Mouse (Mus musculus): ENCODE measurements around the gene Cdca4. TPM values are rescaled to one million over a fixed set of nuclear protein-coding genes. Genes with fewer than 3 reads are reported as not detected.

Gene Cdca4
- polyA plus RNA-seq, 1 experiment from 2014 or later, result 86.0 TPM

DNA sequence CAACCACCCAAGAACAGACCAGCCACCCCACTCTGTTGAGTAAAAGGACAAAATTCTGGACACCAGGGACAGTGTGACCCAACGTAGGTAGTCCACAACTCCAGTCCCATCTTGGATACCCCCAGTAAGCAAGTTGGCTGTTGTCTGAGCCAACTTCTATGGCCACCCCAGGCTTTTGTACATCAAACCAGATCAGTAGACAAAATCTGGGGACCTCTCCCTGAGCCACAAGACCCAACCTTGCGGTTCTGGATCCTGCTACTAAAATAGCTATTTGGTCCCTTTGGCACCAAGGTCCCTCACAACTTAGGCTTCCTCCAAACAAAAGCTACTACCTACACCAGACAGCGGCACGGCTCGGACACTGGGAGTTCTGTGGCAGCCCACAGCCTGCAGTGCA lies 34.2 kb downstream of the Cdca4 start:
- Histone ChIP-seq H3K9ac (no peak overlapping the region), H3K4me3 (no peak overlapping the region), H3K4me1 (peaks cover 15% of the 10 kb centered on the region; the same call in 1 of the 2 replicates), H3K27me3 (replicated peaks) (peaks cover 51% of the 10 kb centered on the region), H3K36me3 (no peaks in the 10 kb centered on the region), H3K4me2 (no peak overlapping the region), H3K27ac (no peak overlapping the region), H3K9me3 (replicated peaks) (no peaks in the 10 kb centered on the region)
- WGBS (ENCODE audit: insufficient replicate concordance), result 65% methylated on average over 5 of the region's 5 CpGs
- no peak for ATAC-seq

DNA sequence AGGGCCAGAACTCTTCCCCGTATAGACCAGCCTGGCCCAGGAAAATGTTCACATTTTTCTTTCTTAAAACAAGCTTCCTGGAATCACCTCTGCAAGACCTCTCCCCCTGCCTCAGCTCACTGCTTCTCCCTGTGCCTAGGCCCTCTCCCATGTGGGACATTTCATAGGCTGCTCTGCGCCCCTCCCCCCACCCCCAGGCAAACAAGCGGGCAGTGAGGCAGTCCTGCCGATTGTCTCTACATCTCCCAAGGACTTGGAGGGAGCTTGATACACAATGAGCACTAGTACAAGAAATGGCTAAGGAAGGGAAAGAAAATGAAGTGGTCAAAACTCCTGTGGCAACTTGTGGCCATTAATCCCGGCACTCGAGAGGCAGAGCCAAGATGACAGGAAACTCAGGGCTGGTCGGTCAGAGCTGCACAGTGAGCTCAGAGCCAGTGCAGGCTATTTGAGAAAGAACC lies 34.8 kb downstream of the Cdca4 start:
- no peak for ATAC-seq
- 34% methylated on average over 7 of the region's 7 CpGs for WGBS (ENCODE audit: insufficient replicate concordance)
- H3K27ac ChIP-seq, result no peak overlapping the region

DNA sequence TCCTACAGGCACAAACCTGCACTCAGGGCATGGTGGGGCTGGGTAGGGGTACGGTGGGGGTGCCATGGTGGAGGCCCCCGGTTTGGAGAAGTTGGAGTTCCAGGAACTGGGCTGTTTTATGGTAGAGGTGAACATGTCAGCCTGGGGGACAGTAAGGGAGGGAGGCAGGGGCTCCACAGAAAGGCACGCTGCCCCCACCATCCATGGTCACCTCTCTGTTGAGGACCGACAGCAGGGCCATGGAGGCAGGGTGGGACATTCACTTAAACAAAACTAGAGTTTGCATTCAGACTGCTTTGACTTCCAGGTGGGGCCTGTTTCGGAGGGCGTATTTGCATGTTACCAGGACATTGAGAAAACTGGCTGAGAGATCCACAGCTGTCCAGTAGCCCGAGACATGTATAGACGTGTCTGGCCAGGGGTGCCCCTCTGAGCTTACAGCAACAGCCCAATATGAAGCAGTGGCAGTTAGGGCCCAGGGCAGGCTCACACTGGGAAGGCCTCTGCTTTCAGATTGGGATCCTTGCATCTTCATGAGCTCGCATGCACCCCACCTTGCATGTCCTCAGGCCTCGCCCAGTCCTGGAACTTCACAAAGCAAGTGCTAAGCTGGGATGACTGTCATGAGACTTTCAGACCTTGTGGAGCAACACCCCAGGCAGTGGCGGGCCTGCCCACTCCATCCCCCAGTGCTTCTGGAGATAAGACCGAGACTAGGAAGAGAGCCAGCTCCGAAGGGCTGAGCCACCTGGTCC lies 35.4 kb downstream of the Cdca4 start:
- ATAC-seq, result 0 out of 2 replicates have a peak, but pooled peaks have one; percentile 21
- Histone ChIP-seq H3K4me2 (no peak overlapping the region), H3K9ac (no peak overlapping the region), H3K36me3 (no peaks in the 10 kb centered on the region), H3K27me3 (replicated peaks) (peaks cover 40% of the 10 kb centered on the region), H3K9me3 (replicated peaks) (no peaks in the 10 kb centered on the region), H3K27ac (no peak overlapping the region), H3K4me1 (peaks cover 15% of the 10 kb centered on the region; the same call in 1 of the 2 replicates), H3K4me3 (no peak overlapping the region)
- WGBS (ENCODE audit: insufficient replicate concordance), result 55% methylated on average over 13 of the region's 13 CpGs

More for the DNA sequence above, 34.8 kb downstream of the Cdca4 start:
- H3K9me3 ChIP-seq (replicated peaks), result no peaks in the 10 kb centered on the region
- no peaks in the 10 kb centered on the region for H3K36me3 ChIP-seq
- H3K4me3 ChIP-seq, result no peak overlapping the region
- H3K4me2 ChIP-seq, result no peak overlapping the region
- H3K27me3 ChIP-seq (replicated peaks), result peaks cover 46% of the 10 kb centered on the region
- H3K9ac ChIP-seq, result no peak overlapping the region
- peaks cover 15% of the 10 kb centered on the region; the same call in 1 of the 2 replicates for H3K4me1 ChIP-seq

DNA sequence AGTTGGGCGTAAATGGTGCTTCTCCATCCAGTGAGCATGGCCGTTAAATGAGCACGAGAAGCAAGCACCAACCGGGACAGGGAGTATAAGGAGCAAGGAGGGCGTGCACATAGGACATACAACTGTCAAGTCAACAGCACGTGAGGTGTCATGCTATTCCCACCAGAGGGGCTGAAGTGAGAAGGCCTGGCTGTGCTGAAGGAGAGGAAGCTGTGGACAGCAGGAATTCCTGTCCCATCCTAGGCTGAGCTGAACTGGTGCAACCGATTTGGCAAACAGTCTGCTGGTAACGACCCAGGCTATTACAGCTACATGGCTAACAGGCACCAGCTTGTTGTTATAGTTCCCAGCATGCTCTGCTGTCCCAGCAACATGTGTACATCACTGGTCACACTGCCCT lies 38.2 kb downstream of the Cdca4 start:
- H3K4me1 ChIP-seq, result 0 out of 2 replicates have a peak, but pooled peaks cover 15% of the 10 kb centered on the region
- no peak overlapping the region for H3K4me2 ChIP-seq
- peaks cover 12% of the 10 kb centered on the region for H3K27me3 ChIP-seq (replicated peaks)
- no peak for ATAC-seq
- no peaks in the 10 kb centered on the region for H3K36me3 ChIP-seq
- H3K4me3 ChIP-seq, result no peak overlapping the region
- no peak overlapping the region for H3K9ac ChIP-seq
- WGBS (ENCODE audit: insufficient replicate concordance), result 56% methylated on average over 8 of the region's 8 CpGs
- H3K9me3 ChIP-seq (replicated peaks), result no peaks in the 10 kb centered on the region
- H3K27ac ChIP-seq, result no peak overlapping the region

DNA sequence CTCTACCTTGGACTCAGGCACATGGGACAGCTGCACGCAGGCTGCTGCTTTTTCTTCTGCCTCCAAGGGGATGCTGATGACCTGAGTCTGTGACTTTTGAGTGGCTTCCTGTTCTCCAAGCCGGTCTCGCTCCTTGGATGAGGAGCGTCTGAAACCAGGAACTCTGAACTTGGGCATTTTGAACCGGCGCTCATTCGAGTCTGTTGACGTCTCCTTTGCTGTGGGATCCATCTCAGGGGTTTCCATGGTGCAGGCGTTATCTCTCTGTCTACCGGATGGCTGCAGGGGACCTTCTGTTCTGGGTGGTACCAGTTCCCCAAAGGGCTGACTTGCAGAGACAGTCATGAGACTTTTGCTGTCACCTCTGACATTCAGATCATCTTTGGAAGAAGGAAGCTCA lies 54.7 kb downstream of the Cdca4 start:
- Histone ChIP-seq H3K4me1 (no peaks in the 10 kb centered on the region), H3K27me3 (replicated peaks) (peaks cover 3% of the 10 kb centered on the region; the same call in 1 of the 2 replicates), H3K9ac (no peak overlapping the region), H3K36me3 (no peaks in the 10 kb centered on the region), H3K4me2 (no peak overlapping the region), H3K27ac (no peak overlapping the region), H3K4me3 (no peak overlapping the region), H3K9me3 (replicated peaks) (0 out of 2 replicates have a peak, but pooled peaks cover 2% of the 10 kb centered on the region)
- 71% methylated on average over 10 of the region's 10 CpGs for WGBS (ENCODE audit: insufficient replicate concordance)
- ATAC-seq, result no peak

DNA sequence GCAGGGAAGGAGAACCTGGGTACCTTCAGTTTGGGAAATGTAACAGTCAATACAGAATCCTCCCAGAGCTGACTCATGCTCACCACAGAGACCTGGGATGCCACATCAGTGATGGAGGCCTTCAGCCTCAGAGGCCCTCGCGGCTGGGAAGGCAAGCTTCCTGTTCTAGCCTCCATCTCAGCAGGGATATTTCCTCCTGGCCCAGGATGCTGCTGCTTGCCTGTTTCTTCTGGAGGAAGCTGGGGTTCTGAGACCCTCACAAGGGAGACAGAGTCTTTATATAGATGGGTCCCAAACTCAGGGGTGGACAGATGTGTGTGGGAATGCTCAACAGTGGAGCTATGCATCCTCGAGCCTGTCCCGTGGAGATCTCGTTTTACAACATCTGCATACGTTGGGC lies 55.2 kb downstream of the Cdca4 start:
- H3K9me3 ChIP-seq (replicated peaks), result 0 out of 2 replicates have a peak, but pooled peaks cover 2% of the 10 kb centered on the region
- H3K36me3 ChIP-seq, result no peaks in the 10 kb centered on the region
- H3K27ac ChIP-seq, result no peak overlapping the region
- no peak overlapping the region for H3K4me3 ChIP-seq
- H3K4me1 ChIP-seq, result no peaks in the 10 kb centered on the region
- H3K27me3 ChIP-seq (replicated peaks), result peaks cover 3% of the 10 kb centered on the region; the same call in 1 of the 2 replicates
- H3K4me2 ChIP-seq, result no peak overlapping the region
- WGBS (ENCODE audit: insufficient replicate concordance), result 43% methylated on average over 6 of the region's 6 CpGs
- ATAC-seq, result no peak
- no peak overlapping the region for H3K9ac ChIP-seq

DNA sequence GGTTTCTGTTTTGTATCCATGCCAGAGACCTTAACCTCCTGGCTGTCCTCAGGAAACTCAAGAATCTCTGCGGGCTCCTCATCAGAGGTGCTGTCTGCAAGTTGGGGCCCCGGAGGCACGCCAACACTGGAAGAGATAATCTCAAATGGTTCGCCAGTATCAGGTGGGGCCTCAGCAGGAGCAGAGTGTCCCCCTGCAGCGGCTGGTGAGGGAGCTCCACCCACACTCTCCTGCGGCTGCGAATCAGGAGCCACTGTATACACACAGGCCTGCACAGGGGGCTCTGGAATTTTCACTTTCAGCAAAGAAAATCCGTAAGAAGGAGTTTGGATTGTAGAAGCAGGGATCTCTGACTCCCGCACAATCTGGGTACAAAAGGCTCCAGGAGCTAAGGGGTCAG lies 55.9 kb downstream of the Cdca4 start:
- H3K36me3 ChIP-seq, result no peaks in the 10 kb centered on the region
- H3K27me3 ChIP-seq (replicated peaks), result peaks cover 3% of the 10 kb centered on the region; the same call in 1 of the 2 replicates
- no peak overlapping the region for H3K4me2 ChIP-seq

DNA sequence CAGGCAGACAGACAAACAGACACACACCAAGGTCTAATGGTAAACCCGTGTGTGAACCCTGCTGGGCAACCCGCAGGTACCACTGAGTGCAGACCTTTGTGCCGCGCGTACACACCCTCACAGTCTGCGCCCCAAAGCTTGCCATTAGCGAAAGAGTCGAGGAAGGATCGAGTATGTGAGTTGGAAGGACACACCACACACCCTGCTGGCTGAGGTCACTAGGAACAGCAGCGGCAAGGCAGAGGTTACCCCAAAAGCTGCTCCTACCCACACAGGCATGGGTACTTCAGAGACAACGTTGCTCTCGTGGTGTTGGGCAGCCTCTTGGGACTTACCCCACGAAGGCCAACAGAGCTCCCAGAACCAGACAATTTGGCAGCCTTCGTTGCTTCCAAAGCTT lies 56.9 kb downstream of the Cdca4 start:
- no peak overlapping the region for H3K9ac ChIP-seq
- no peak for ATAC-seq
- no peak overlapping the region for H3K4me3 ChIP-seq
- H3K4me2 ChIP-seq, result no peak overlapping the region
- no peaks in the 10 kb centered on the region for H3K4me1 ChIP-seq
- no peak overlapping the region for H3K27ac ChIP-seq
- H3K9me3 ChIP-seq (replicated peaks), result 0 out of 2 replicates have a peak, but pooled peaks cover 2% of the 10 kb centered on the region
- 76% methylated on average over 14 of the region's 14 CpGs for WGBS (ENCODE audit: insufficient replicate concordance)
- H3K27me3 ChIP-seq (replicated peaks), result peaks cover 7% of the 10 kb centered on the region; the same call in 1 of the 2 replicates
- no peaks in the 10 kb centered on the region for H3K36me3 ChIP-seq

More for the DNA sequence above, 55.9 kb downstream of the Cdca4 start:
- Histone ChIP-seq H3K4me3 (no peak overlapping the region), H3K9ac (no peak overlapping the region), H3K4me1 (no peaks in the 10 kb centered on the region), H3K9me3 (replicated peaks) (0 out of 2 replicates have a peak, but pooled peaks cover 2% of the 10 kb centered on the region), H3K27ac (no peak overlapping the region)
- ATAC-seq, result no peak
- 30% methylated on average over 9 of the region's 9 CpGs for WGBS (ENCODE audit: insufficient replicate concordance)

DNA sequence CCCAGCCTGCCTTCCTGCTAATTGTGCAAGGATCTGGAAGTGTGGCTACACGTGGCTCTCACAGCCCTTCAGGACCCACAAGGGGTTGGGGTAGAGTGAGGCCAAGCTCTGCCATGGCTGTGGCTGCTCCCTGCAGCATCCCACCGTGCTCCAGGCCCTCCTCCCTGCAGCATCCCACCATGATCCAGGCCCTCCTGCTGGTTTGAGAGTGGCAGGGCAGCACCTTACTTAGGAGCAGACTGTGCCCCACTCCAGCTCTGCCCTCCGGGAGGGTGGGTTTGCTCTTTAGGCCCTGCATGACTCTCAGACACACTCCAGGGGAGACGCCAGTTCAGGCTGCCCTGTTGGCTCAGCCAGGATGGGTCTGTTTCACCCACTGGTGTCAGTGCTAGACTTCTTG lies 58.8 kb downstream of the Cdca4 start:
- no peak overlapping the region for H3K27ac ChIP-seq
- H3K9me3 ChIP-seq (replicated peaks), result 0 out of 2 replicates have a peak, but pooled peaks cover under 1% of the 10 kb centered on the region
- peaks cover 7% of the 10 kb centered on the region; the same call in 1 of the 2 replicates for H3K27me3 ChIP-seq (replicated peaks)
- H3K4me3 ChIP-seq, result no peak overlapping the region
- ATAC-seq, result no peak
- H3K4me1 ChIP-seq, result no peaks in the 10 kb centered on the region
- no peak overlapping the region for H3K4me2 ChIP-seq
- WGBS (ENCODE audit: insufficient replicate concordance), result 56% methylated on average over 4 of the region's 4 CpGs
- no peaks in the 10 kb centered on the region for H3K36me3 ChIP-seq
- H3K9ac ChIP-seq, result no peak overlapping the region

Other genes starting within 250 kb of the Cdca4 start
- gene Inf2, start 240.6 kb downstream of the Cdca4 start, polyA plus RNA-seq (2016; fragmentation: Nextera tagmentation; extraction: Ambion mirVana), result 2.2 and 2.7 TPM in 2 replicates
- gene Adssl1, start 209.4 kb downstream of the Cdca4 start, polyA plus RNA-seq (2016; fragmentation: Nextera tagmentation; extraction: Ambion mirVana), result 5.2 and 5.6 TPM in 2 replicates
- 126 and 137 TPM in 2 replicates for gene Siva1, start 184.7 kb downstream of the Cdca4 start, polyA plus RNA-seq (2016; fragmentation: Nextera tagmentation; extraction: Ambion mirVana)
- gene Akt1, start 154.5 kb downstream of the Cdca4 start, polyA plus RNA-seq (2016; fragmentation: Nextera tagmentation; extraction: Ambion mirVana), result 76.6 and 81.8 TPM in 2 replicates
- gene Zbtb42, start 150.6 kb downstream of the Cdca4 start, polyA plus RNA-seq (2016; fragmentation: Nextera tagmentation; extraction: Ambion mirVana), result 1.0 and 1.2 TPM in 2 replicates
- gene Cep170b, start 109.0 kb downstream of the Cdca4 start, polyA plus RNA-seq (2016; fragmentation: Nextera tagmentation; extraction: Ambion mirVana), result 5.0 and 5.2 TPM in 2 replicates
- gene Pld4, start 68.8 kb downstream of the Cdca4 start, polyA plus RNA-seq (2016; fragmentation: Nextera tagmentation; extraction: Ambion mirVana), result 7.9 and 8.0 TPM in 2 replicates
- gene Ahnak2, start 26.8 kb downstream of the Cdca4 start, polyA plus RNA-seq (2016; fragmentation: Nextera tagmentation; extraction: Ambion mirVana), result 0.13 and 0.23 TPM in 2 replicates
- gene Clba1, start 20.5 kb downstream of the Cdca4 start, polyA plus RNA-seq (2016; fragmentation: Nextera tagmentation; extraction: Ambion mirVana), result 1.1 and 1.2 TPM in 2 replicates
- gene Gpr132, start 38.8 kb upstream of the Cdca4 start, polyA plus RNA-seq (2016; fragmentation: Nextera tagmentation; extraction: Ambion mirVana), result 0.32 and 0.61 TPM in 2 replicates
- 0.57 and 0.64 TPM in 2 replicates for gene Jag2, start 100.4 kb upstream of the Cdca4 start, polyA plus RNA-seq (2016; fragmentation: Nextera tagmentation; extraction: Ambion mirVana)
- 21.4 and 21.7 TPM in 2 replicates for gene Nudt14, start 112.7 kb upstream of the Cdca4 start, polyA plus RNA-seq (2016; fragmentation: Nextera tagmentation; extraction: Ambion mirVana)
- gene Btbd6, start 147.1 kb upstream of the Cdca4 start, polyA plus RNA-seq (2016; fragmentation: Nextera tagmentation; extraction: Ambion mirVana), result 9.2 and 10.1 TPM in 2 replicates
- 46.2 and 47.1 TPM in 2 replicates for gene Brf1, start 171.3 kb upstream of the Cdca4 start, polyA plus RNA-seq (2016; fragmentation: Nextera tagmentation; extraction: Ambion mirVana)
- 8.3 and 9.6 TPM in 2 replicates for gene Pacs2, start 185.1 kb upstream of the Cdca4 start, polyA plus RNA-seq (2016; fragmentation: Nextera tagmentation; extraction: Ambion mirVana)
- not detected in 2 replicates for gene Tex22, start 245.1 kb upstream of the Cdca4 start, polyA plus RNA-seq (2016; fragmentation: Nextera tagmentation; extraction: Ambion mirVana)